Mouse (Mus musculus): Measurements from ENCODE around the gene Lgals12. TPM values are rescaled to one million over a fixed set of nuclear protein-coding genes. Genes with fewer than 3 reads are reported as not detected.

Gene Lgals12
- total and polyA plus RNA-seq, 3 experiments: not detected

- peaks cover 0 to 11% of the 10 kb centered on the region in 2 experiments; a peak in 2 of 4 replicates for H3K36me3 ChIP-seq (ENCODE audit: control insufficient read depth in 1 of 2, insufficient read depth in 2 of 2, low read length in 2 of 2)
These were observed 45.5 kb downstream of the Lgals12 start for GRCm38 (mm10) chr19:7561456-7561855.

DNA sequence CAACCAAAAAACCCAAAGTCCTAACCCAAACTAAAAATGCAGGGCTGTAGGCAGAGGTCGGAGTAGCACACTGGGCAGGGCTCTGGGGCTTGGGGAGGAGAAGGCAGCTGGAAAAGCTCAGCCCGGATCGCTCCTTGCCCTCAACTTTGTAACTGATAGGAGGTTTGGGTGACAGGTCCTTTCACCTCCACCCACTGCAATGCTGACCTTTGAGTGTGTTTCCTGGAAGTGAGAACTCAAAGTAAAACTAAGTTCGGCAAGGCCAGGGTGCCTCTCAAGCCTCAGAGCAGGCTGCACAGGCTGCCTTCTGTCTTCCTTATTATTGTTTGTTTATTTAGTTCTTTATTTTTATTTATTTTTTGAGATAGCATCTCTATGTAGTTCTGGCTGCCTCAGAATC is 47.0 kb downstream of the Lgals12 start:
- Histone ChIP-seq H3K27ac (ENCODE audit: control insufficient read depth, low read depth, low read length) (no peak overlapping the region), H3K9ac (ENCODE audit: control insufficient read depth, low read depth, low read length, poor library complexity, severe bottlenecking) (no peak overlapping the region), H3K79me2 (ENCODE audit: control insufficient read depth, insufficient read depth, low read length, poor library complexity) (peaks cover 3% of the 10 kb centered on the region; the same call in 1 of the 2 replicates), H3K4me1 (ENCODE audit: control insufficient read depth in 1 of 2, insufficient read depth in 2 of 2, low read length in 2 of 2) (peaks cover 8 to 14% of the 10 kb centered on the region in 2 experiments), H3K36me3 (ENCODE audit: control insufficient read depth in 1 of 2, insufficient read depth in 2 of 2, low read length in 2 of 2) (peaks cover 0 to 11% of the 10 kb centered on the region in 2 experiments; a peak in 2 of 4 replicates), H3K9me3 (replicated peaks; ENCODE audit: insufficient read depth, low read length) (no peaks in the 10 kb centered on the region), H3K4me3 (ENCODE audit: control insufficient read depth in 1 of 2, insufficient read depth in 1 of 2, low read depth in 2 of 2, low read length in 2 of 2) (no peak overlapping the region), H3K27me3 (ENCODE audit: control insufficient read depth in 1 of 2, insufficient read depth in 2 of 2, low read length in 2 of 2) (no peaks in the 10 kb centered on the region)
- no peak for DNase-seq (ENCODE audit: low read depth, low spot score)
- no peak for TF ChIP-seq MXI1 (IDR thresholded peaks at IDR 0.05; ENCODE audit: low read depth, low read length)
- no peak for TF ChIP-seq SMC3 (IDR thresholded peaks at IDR 0.05; ENCODE audit: low read depth, low read length)

More at GRCm38 (mm10) chr19:7561456-7561855, 45.5 kb downstream of the Lgals12 start:
- H3K27me3 ChIP-seq (ENCODE audit: control insufficient read depth in 1 of 2, insufficient read depth in 2 of 2, low read length in 2 of 2): no peaks in the 10 kb centered on the region
- no peaks in the 10 kb centered on the region for H3K9me3 ChIP-seq (replicated peaks; ENCODE audit: insufficient read depth, low read length)
- no peak overlapping the region for H3K4me3 ChIP-seq (ENCODE audit: control insufficient read depth in 1 of 2, insufficient read depth in 1 of 2, low read depth in 2 of 2, low read length in 2 of 2)
- peaks cover 3% of the 10 kb centered on the region; the same call in 1 of the 2 replicates for H3K79me2 ChIP-seq (ENCODE audit: control insufficient read depth, insufficient read depth, low read length, poor library complexity)
- TF ChIP-seq CTCF (IDR thresholded peaks at IDR 0.05 in 2 of 3, conservative IDR thresholded peaks at IDR 0.05 in 1 of 3; ENCODE audit: control insufficient read depth in 1 of 3, insufficient read depth in 1 of 3, low read depth in 2 of 3, low read length in 3 of 3, poor library complexity in 1 of 3, severe bottlenecking in 1 of 3): no peak
- TF ChIP-seq HCFC1 (IDR thresholded peaks at IDR 0.05; ENCODE audit: low read depth, low read length): no peak
- no peak for TF ChIP-seq ZKSCAN1 (IDR thresholded peaks at IDR 0.05; ENCODE audit: low read depth, low read length)
- no peak for TF ChIP-seq NELFE (IDR thresholded peaks at IDR 0.05; ENCODE audit: low read depth, low read length)
- no peak for TF ChIP-seq USF2 (IDR thresholded peaks at IDR 0.05; ENCODE audit: borderline replicate concordance in 1 of 2, insufficient read depth in 1 of 2, low read depth in 1 of 2, low read length in 2 of 2)
- no peak for TF ChIP-seq SMC3 (IDR thresholded peaks at IDR 0.05; ENCODE audit: low read depth, low read length)
- TF ChIP-seq SIN3A (IDR thresholded peaks at IDR 0.05; ENCODE audit: low read length): 0 out of 2 replicates have a peak, but pooled peaks have one; percentile 33
- TF ChIP-seq EP300 (IDR thresholded peaks at IDR 0.05; ENCODE audit: low read depth in 1 of 2, low read length in 2 of 2): no peak
- 0 out of 2 replicates have a peak, but pooled peaks have one; percentile 21 for TF ChIP-seq ETS1 (IDR thresholded peaks at IDR 0.05; ENCODE audit: low read depth, low read length)
- no peak for TF ChIP-seq MAZ (IDR thresholded peaks at IDR 0.05; ENCODE audit: low read depth, low read length)
- TF ChIP-seq ZMIZ1 (IDR thresholded peaks at IDR 0.05; ENCODE audit: low read depth, low read length): no peak
- TF ChIP-seq ZNF384 (IDR thresholded peaks at IDR 0.05; ENCODE audit: low read depth, low read length): no peak
- no peak for TF ChIP-seq GABPA (IDR thresholded peaks at IDR 0.05; ENCODE audit: low read depth, low read length)
- no peak for TF ChIP-seq MYC (IDR thresholded peaks at IDR 0.05; ENCODE audit: low read depth, low read length)
- no peak for TF ChIP-seq UBTF (IDR thresholded peaks at IDR 0.05; ENCODE audit: borderline replicate concordance, insufficient read depth, low read depth, low read length)
- TF ChIP-seq KAT2A (conservative IDR thresholded peaks at IDR 0.05; ENCODE audit: low read depth, low read length): no peak
- DNase-seq (ENCODE audit: low read depth, low spot score): peak; percentile 51
- no peak overlapping the region for H3K9ac ChIP-seq (ENCODE audit: control insufficient read depth, low read depth, low read length, poor library complexity, severe bottlenecking)
- H3K27ac ChIP-seq (ENCODE audit: control insufficient read depth, low read depth, low read length): no peak overlapping the region
- peaks cover 8 to 14% of the 10 kb centered on the region in 2 experiments for H3K4me1 ChIP-seq (ENCODE audit: control insufficient read depth in 1 of 2, insufficient read depth in 2 of 2, low read length in 2 of 2)

Data from MEL (cell line).